Mouse (Mus musculus) MEL (cell line): ENCODE measurements around the gene Ccnc. TPM values are rescaled to one million over a fixed set of nuclear protein-coding genes. Genes with fewer than 3 reads are reported as not detected.
"Not testable (repeated sequence)": the region's sequence is repeated elsewhere in the genome, so short reads cannot be mapped to it uniquely, and the experiment has no call there.

Experiments used
- DNase-seq: peaks from one replicate; pipeline ENCODE4 v3.0.0; 2011; ENCODE audit warnings: low read depth, low spot score
- H3K27ac ChIP-seq: 2 replicates; pipeline ENCODE4 v1.5.1; 2012; ENCODE audit warnings: low read depth, mild to moderate bottlenecking, control low read depth, low read length, moderate library complexity; ENCODE audit not compliant: control insufficient read depth
- H3K27me3 ChIP-seq, 2 experiments: fragments of 150-350 bp in 1 of 2; sonication (generic) in 1 of 2; 2 replicates each; pipeline ENCODE4 v1.6.1; 2012; ENCODE audit warnings: low read length in 2 of 2, mild to moderate bottlenecking in 2 of 2, improper control_type of control experiment in 1 of 2, moderate library complexity in 1 of 2; ENCODE audit not compliant: insufficient read depth in 2 of 2, control insufficient read depth in 1 of 2
- H3K36me3 ChIP-seq, 2 experiments: 2 replicates each; pipeline ENCODE4 v1.6.1; 2012 to 2014; ENCODE audit warnings: low read length in 2 of 2, improper control_type of control experiment in 1 of 2, inconsistent platforms in 1 of 2, mild to moderate bottlenecking in 1 of 2; ENCODE audit not compliant: insufficient read depth in 2 of 2, control insufficient read depth in 1 of 2
- H3K4me1 ChIP-seq, 2 experiments: fragments of 150-350 bp in 1 of 2; sonication (generic) in 1 of 2; 2 replicates each; pipeline ENCODE4 v1.6.1; 2012; ENCODE audit warnings: low read length in 2 of 2, improper control_type of control experiment in 1 of 2, mild to moderate bottlenecking in 1 of 2; ENCODE audit not compliant: insufficient read depth in 2 of 2, control insufficient read depth in 1 of 2
- H3K4me3 ChIP-seq, 2 experiments: fragments of 150-350 bp in 1 of 2; sonication (generic) in 1 of 2; 2 replicates each; pipeline ENCODE4 v1.5.1; 2012; ENCODE audit warnings: low read depth in 2 of 2, low read length in 2 of 2, mild to moderate bottlenecking in 2 of 2, moderate library complexity in 2 of 2, control low read depth in 1 of 2, improper control_type of control experiment in 1 of 2; ENCODE audit not compliant: control insufficient read depth in 1 of 2, insufficient read depth in 1 of 2
- H3K79me2 ChIP-seq: 2 replicates; pipeline ENCODE4 v1.6.1; 2012; ENCODE audit warnings: mild to moderate bottlenecking, low read length, moderate library complexity; ENCODE audit not compliant: control insufficient read depth, poor library complexity, insufficient read depth
- H3K9ac ChIP-seq: 2 replicates; pipeline ENCODE4 v1.6.1; 2012; ENCODE audit warnings: low read depth, mild to moderate bottlenecking, control low read depth, low read length, moderate library complexity; ENCODE audit not compliant: control insufficient read depth, poor library complexity, severe bottlenecking
- H3K9me3 ChIP-seq: fragments of 150-350 bp; sonication (generic); replicated peaks from 2 replicates; pipeline ENCODE4 v1.6.1; 2012; ENCODE audit warnings: mild to moderate bottlenecking, low read length, improper control_type of control experiment, moderate library complexity; ENCODE audit not compliant: insufficient read depth
- BHLHE40 ChIP-seq: IDR thresholded peaks from 2 replicates; pipeline ENCODE4 v1.6.1; 2012; ENCODE audit warnings: low read depth, mild to moderate bottlenecking, inconsistent platforms, low read length, improper control_type of control experiment, borderline replicate concordance
- CTCF ChIP-seq, 3 experiments: IDR thresholded peaks in 2 of 3; conservative IDR thresholded peaks in 1 of 3; 2 replicates each; pipeline ENCODE4 v1.5.1; 2011 to 2012; ENCODE audit warnings: low read length in 3 of 3, low read depth in 2 of 3, mild to moderate bottlenecking in 2 of 3, improper control_type of control experiment in 1 of 3, inconsistent platforms in 1 of 3, mixed read lengths in 1 of 3, moderate library complexity in 1 of 3; ENCODE audit not compliant: control insufficient read depth in 1 of 3, insufficient read depth in 1 of 3, poor library complexity in 1 of 3, severe bottlenecking in 1 of 3
- E2F4 ChIP-seq: IDR thresholded peaks from 2 replicates; pipeline ENCODE4 v1.6.1; 2011; ENCODE audit warnings: low read depth, low read length, improper control_type of control experiment, borderline replicate concordance
- EP300 ChIP-seq, 2 experiments: IDR thresholded peaks; 2 replicates each; pipeline ENCODE4 v1.6.1; 2011; ENCODE audit warnings: improper control_type of control experiment in 2 of 2, low read length in 2 of 2, low read depth in 1 of 2, mild to moderate bottlenecking in 1 of 2
- GABPA ChIP-seq: IDR thresholded peaks from 2 replicates; pipeline ENCODE4 v1.6.1; 2012; ENCODE audit warnings: low read depth, mild to moderate bottlenecking, inconsistent platforms, low read length, improper control_type of control experiment, moderate library complexity
- HCFC1 ChIP-seq: IDR thresholded peaks from 2 replicates; pipeline ENCODE4 v1.6.1; 2012; ENCODE audit warnings: low read depth, mild to moderate bottlenecking, inconsistent platforms, low read length, improper control_type of control experiment, moderate library complexity
- KAT2A ChIP-seq: conservative IDR thresholded peaks from 2 replicates; pipeline ENCODE4 v1.6.1; 2012; ENCODE audit warnings: low read depth, low read length, improper control_type of control experiment, inconsistent platforms
- MXI1 ChIP-seq: IDR thresholded peaks from 2 replicates; pipeline ENCODE4 v1.6.1; 2011; ENCODE audit warnings: mild to moderate bottlenecking, low read depth, low read length, improper control_type of control experiment
- MYB ChIP-seq: IDR thresholded peaks from 2 replicates; pipeline ENCODE4 v1.6.1; 2011; ENCODE audit warnings: mild to moderate bottlenecking, low read depth, low read length, improper control_type of control experiment
- POLR2AphosphoS5 ChIP-seq: IDR thresholded peaks from 2 replicates; pipeline ENCODE4 v1.6.1; 2012; ENCODE audit warnings: low read depth, borderline replicate concordance, mild to moderate bottlenecking, inconsistent platforms, low read length, moderate library complexity, mixed read lengths
- RAD21 ChIP-seq: IDR thresholded peaks from 2 replicates; pipeline ENCODE4 v1.6.1; 2011; ENCODE audit warnings: mild to moderate bottlenecking, low read depth, low read length, improper control_type of control experiment
- SIN3A ChIP-seq: IDR thresholded peaks from 2 replicates; pipeline ENCODE4 v1.6.1; 2012; ENCODE audit warnings: low read length, improper control_type of control experiment, inconsistent platforms
- SMC3 ChIP-seq: IDR thresholded peaks from 2 replicates; pipeline ENCODE4 v1.6.1; 2011; ENCODE audit warnings: low read depth, low read length, improper control_type of control experiment
- TAL1 ChIP-seq: IDR thresholded peaks from 2 replicates; pipeline ENCODE4 v1.6.1; 2012; ENCODE audit warnings: mild to moderate bottlenecking, inconsistent platforms, low read length, moderate library complexity, mixed read lengths
- USF2 ChIP-seq, 2 experiments: IDR thresholded peaks; 2 replicates each; pipeline ENCODE4 v1.6.1; 2011 to 2012; ENCODE audit warnings: improper control_type of control experiment in 2 of 2, low read length in 2 of 2, borderline replicate concordance in 1 of 2, inconsistent platforms in 1 of 2, low read depth in 1 of 2, mild to moderate bottlenecking in 1 of 2; ENCODE audit not compliant: insufficient read depth in 1 of 2
- polyA plus RNA-seq, 2 experiments: library from polyadenylated mRNA; stranded (reverse) in 1 of 2; unstranded in 1 of 2; fragments of >175 nt in 1 of 2; fragments of >200 nt in 1 of 2; gene quantifications; 2 replicates each; pipeline versions ENCODE4 v1.2.1 to v1.2.4; 2012; ENCODE audit warnings: low replicate concordance in 2 of 2, low read depth in 1 of 2; ENCODE audit not compliant: insufficient read length in 2 of 2, insufficient read depth in 1 of 2, missing spikeins in 1 of 2
- total RNA-seq: library from RNA; depleted of rRNA; stranded (reverse); fragments of 300-350 nt; gene quantifications from 2 replicates; pipeline ENCODE4 v1.2.3, GENCODE M21; 2012

The Ccnc gene
- total and polyA plus RNA-seq, 3 experiments: 14.7 to 196 (median 16.0) TPM

GRCm38 (mm10) chr4:21744142-21744541 lies 16.6 kb downstream of the Ccnc start:
- H3K27ac ChIP-seq, H3K9ac ChIP-seq, H3K27me3 ChIP-seq, H3K4me3 ChIP-seq, H3K9me3 ChIP-seq, H3K4me1 ChIP-seq, H3K36me3 ChIP-seq, H3K79me2 ChIP-seq: not testable (repeated sequence)
- TF ChIP-seq CTCF (IDR thresholded peaks at IDR 0.05 in 2 of 3, conservative IDR thresholded peaks at IDR 0.05 in 1 of 3; ENCODE audit: control insufficient read depth in 1 of 3, insufficient read depth in 1 of 3, low read depth in 2 of 3, low read length in 3 of 3, poor library complexity in 1 of 3, severe bottlenecking in 1 of 3) (peak in 1 of 3 experiments; percentile 33; a peak in 2 of 6 replicates), SMC3 (peak; percentile 29), RAD21 (peak; percentile 12)
- DNase-seq: peak; percentile 35

GRCm38 (mm10) chr4:21745723-21746122 lies 18.2 kb downstream of the Ccnc start:
- Histone ChIP-seq H3K79me2 (no peaks in the 10 kb centered on the region), H3K9me3 (no peaks in the 10 kb centered on the region), H3K27ac (no peak overlapping the region), H3K9ac (no peak overlapping the region), H3K36me3 (0 out of 4 replicates have a peak, but pooled peaks cover 0 to 4% of the 10 kb centered on the region in 2 experiments), H3K4me1 (no peaks in the 10 kb centered on the region), H3K4me3 (no peak overlapping the region), H3K27me3 (no peaks in the 10 kb centered on the region)
- no peak for DNase-seq
- TF ChIP-seq USF2 (IDR thresholded peaks at IDR 0.05; ENCODE audit: borderline replicate concordance in 1 of 2, insufficient read depth in 1 of 2, low read depth in 1 of 2, low read length in 2 of 2) (no peak), HCFC1 (no peak), KAT2A (no peak), SIN3A (no peak), GABPA (no peak), BHLHE40 (no peak), TAL1 (no peak), E2F4 (no peak), POLR2AphosphoS5 (no peak), MXI1 (no peak), CTCF (IDR thresholded peaks at IDR 0.05 in 2 of 3, conservative IDR thresholded peaks at IDR 0.05 in 1 of 3; ENCODE audit: control insufficient read depth in 1 of 3, insufficient read depth in 1 of 3, low read depth in 2 of 3, low read length in 3 of 3, poor library complexity in 1 of 3, severe bottlenecking in 1 of 3) (no peak), MYB (no peak), EP300 (IDR thresholded peaks at IDR 0.05; ENCODE audit: low read depth in 1 of 2, low read length in 2 of 2) (no peak), SMC3 (no peak)
- TF ChIP-seq, all 39 proteins: peak for 0
